Mouse (Mus musculus): ENCODE data around the gene Snai1.

DNA sequence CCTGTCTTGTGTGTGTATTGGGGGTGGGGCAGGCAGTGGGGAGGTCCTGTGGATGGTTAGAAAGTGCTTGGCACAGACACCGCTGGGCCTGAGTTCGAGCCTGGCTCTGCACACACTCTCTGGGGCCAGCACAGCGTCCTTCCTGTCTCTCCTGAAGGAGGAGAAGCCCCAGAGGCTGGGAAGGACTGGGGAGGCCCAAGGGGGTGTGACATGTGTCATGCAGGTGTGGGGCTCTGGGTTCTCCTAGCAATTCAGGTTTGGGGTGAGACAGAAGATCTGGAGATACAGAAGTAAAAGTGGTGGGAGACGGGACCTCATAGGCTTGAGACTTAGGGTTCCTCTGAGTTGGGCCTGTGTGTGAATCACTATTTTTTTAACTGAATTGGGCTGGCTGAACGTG lies 25.0 kb downstream of the Snai1 start:
- TF ChIP-seq USF1 (IDR thresholded peaks at IDR 0.05; ENCODE audit: low read depth) (no peak), CTCF (IDR thresholded peaks at IDR 0.05; ENCODE audit: control insufficient read depth, insufficient read depth, insufficient read length) (no peak)
